Mouse (Mus musculus) limb, embryonic 11.5 days (tissue): ENCODE results near the gene Sh3bgrl3. TPM values are rescaled to one million over a fixed set of nuclear protein-coding genes. Genes with fewer than 3 reads are reported as not detected.
"Not testable (repeated sequence)": the region's sequence is repeated elsewhere in the genome, so short reads cannot be mapped to it uniquely, and the experiment has no call there.

ENCODE experiments used
- ATAC-seq: fragments of 200-750 bp; cut with Nextera tagmentation; 2 replicates; pipeline ENCODE4 v1.8.0; 2017; ENCODE audit warnings: low read depth; ENCODE audit not compliant: insufficient number of reproducible peaks, low FRiP score, low TSS enrichment
- DNase-seq: peaks from one replicate; pipeline ENCODE4 v3.0.0-alpha.2; 2015; ENCODE audit warnings: low spot score
- H3K27ac ChIP-seq: fragments of 300-500 bp; sonication (generic); replicated peaks from 2 replicates; pipeline ENCODE4 v1.5.1; 2014; ENCODE audit warnings: low read depth, mild to moderate bottlenecking, low read length
- H3K27me3 ChIP-seq: fragments of 300-500 bp; sonication (generic); 2 replicates; pipeline ENCODE4 v1.6.1; 2014; ENCODE audit warnings: mild to moderate bottlenecking, low read length, mixed read lengths; ENCODE audit not compliant: control insufficient read depth, insufficient read depth
- H3K36me3 ChIP-seq: fragments of 300-500 bp; sonication (generic); 2 replicates; pipeline ENCODE4 v1.6.1; 2014; ENCODE audit warnings: mild to moderate bottlenecking, low read length, moderate library complexity, mixed read lengths; ENCODE audit not compliant: control insufficient read depth, insufficient read depth
- H3K4me1 ChIP-seq: fragments of 300-500 bp; sonication (generic); 2 replicates; pipeline ENCODE4 v1.6.1; 2014; ENCODE audit warnings: low read length, mixed read lengths; ENCODE audit not compliant: control insufficient read depth, insufficient read depth
- H3K4me2 ChIP-seq: fragments of 300-500 bp; sonication (generic); 2 replicates; pipeline ENCODE4 v1.6.1; 2014; ENCODE audit warnings: low read depth, mild to moderate bottlenecking, moderate library complexity; ENCODE audit not compliant: severe bottlenecking
- H3K4me3 ChIP-seq: fragments of 300-500 bp; sonication (generic); 2 replicates; pipeline ENCODE4 v1.5.1; 2014; ENCODE audit warnings: low read depth, low read length
- H3K9ac ChIP-seq: fragments of 300-500 bp; sonication (generic); 2 replicates; pipeline ENCODE4 v1.6.1; 2014; ENCODE audit warnings: mild to moderate bottlenecking, low read length
- H3K9me3 ChIP-seq: fragments of 300-500 bp; sonication (generic); 2 replicates; pipeline ENCODE4 v1.6.1; 2016; ENCODE audit warnings: low read length; ENCODE audit not compliant: control insufficient read depth
- WGBS: fragments of 180-500 bp; shearing (Covaris S2); extraction: QIAGEN DNeasy Blood & Tissue Kit; methylation state at CpG from one replicate; pipeline ENCODE4 v1.1.7; 2014; 5-methylcytosine and 5-hydroxymethylcytosine counted together
- polyA plus RNA-seq: library from polyadenylated mRNA; unstranded; fragments of >200 nt; fragmentation: Nextera tagmentation; extraction: Ambion mirVana; gene quantifications from 2 replicates; pipeline ENCODE4 v1.2.1, GENCODE M21; 2014

Gene Sh3bgrl3
- polyA plus RNA-seq, 1 experiment from 2014 or later: 345 TPM

GRCm38 (mm10) chr4:134157558-134157957, 29.0 kb upstream of the Sh3bgrl3 start:
- H3K4me1 ChIP-seq: no peaks in the 10 kb centered on the region
- H3K4me3 ChIP-seq: no peak overlapping the region
- peaks cover 8% of the 10 kb centered on the region; the same call in 1 of the 2 replicates for H3K36me3 ChIP-seq
- H3K27me3 ChIP-seq: no peaks in the 10 kb centered on the region
- H3K9ac ChIP-seq: no peak overlapping the region
- H3K4me2 ChIP-seq: no peak overlapping the region
- 88% methylated on average over 2 of the region's 2 CpGs for WGBS
- no peaks in the 10 kb centered on the region for H3K9me3 ChIP-seq
- no peak overlapping the region for H3K27ac ChIP-seq
- no peak for ATAC-seq
- no peak for DNase-seq

- ATAC-seq (no peak), DNase-seq (peak; percentile 23)
- no peaks in the 10 kb centered on the region for H3K4me1 ChIP-seq
- no peaks in the 10 kb centered on the region for H3K27me3 ChIP-seq
- H3K27ac ChIP-seq: no peak overlapping the region
- no peaks in the 10 kb centered on the region for H3K9me3 ChIP-seq
- WGBS: 66% methylated on average over 8 of the region's 8 CpGs
- no peak overlapping the region for H3K9ac ChIP-seq
- peaks cover 8% of the 10 kb centered on the region; the same call in 1 of the 2 replicates for H3K36me3 ChIP-seq
- no peak overlapping the region for H3K4me3 ChIP-seq
- H3K4me2 ChIP-seq: no peak overlapping the region
These were observed 28.2 kb upstream of the Sh3bgrl3 start for GRCm38 (mm10) chr4:134156744-134157143.

GRCm38 (mm10) chr4:134155961-134156465, 27.4 kb upstream of the Sh3bgrl3 start:
- ATAC-seq (no peak), DNase-seq (no peak)
- H3K27me3 ChIP-seq: no peaks in the 10 kb centered on the region
- WGBS: 92% methylated on average over 10 of the region's 10 CpGs
- no peak overlapping the region for H3K4me2 ChIP-seq
- no peaks in the 10 kb centered on the region for H3K4me1 ChIP-seq
- no peak overlapping the region for H3K27ac ChIP-seq
- no peak overlapping the region for H3K9ac ChIP-seq
- H3K36me3 ChIP-seq: peaks cover 8% of the 10 kb centered on the region; the same call in 1 of the 2 replicates
- no peaks in the 10 kb centered on the region for H3K9me3 ChIP-seq
- no peak overlapping the region for H3K4me3 ChIP-seq

DNA sequence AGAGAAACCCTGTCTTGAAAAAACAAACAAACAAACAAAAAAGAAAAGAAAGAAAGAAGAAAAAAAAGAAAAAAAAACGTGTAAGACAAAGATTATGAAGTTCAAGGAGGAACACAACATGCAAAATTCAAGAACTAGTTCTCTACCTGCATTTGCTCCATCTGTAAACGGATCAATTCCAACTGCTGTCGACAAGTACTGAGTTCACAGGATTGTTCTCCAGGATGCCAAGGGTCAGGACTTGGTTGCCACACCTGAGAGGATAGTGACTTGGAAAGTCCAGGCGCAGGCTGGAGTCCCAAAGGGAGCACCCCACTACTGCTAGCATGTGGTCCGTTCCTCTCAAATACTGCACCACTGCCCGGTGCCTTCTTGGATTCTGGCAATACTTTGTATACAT, 26.9 kb upstream of the Sh3bgrl3 start:
- H3K4me2 ChIP-seq: no peak overlapping the region
- peaks cover 8% of the 10 kb centered on the region; the same call in 1 of the 2 replicates for H3K36me3 ChIP-seq
- no peaks in the 10 kb centered on the region for H3K27me3 ChIP-seq
- no peaks in the 10 kb centered on the region for H3K9me3 ChIP-seq
- 92% methylated on average over 6 of the region's 6 CpGs for WGBS
- no peak for DNase-seq
- no peak overlapping the region for H3K9ac ChIP-seq
- H3K4me1 ChIP-seq: no peaks in the 10 kb centered on the region
- no peak for ATAC-seq
- no peak overlapping the region for H3K27ac ChIP-seq
- H3K4me3 ChIP-seq: no peak overlapping the region

DNA sequence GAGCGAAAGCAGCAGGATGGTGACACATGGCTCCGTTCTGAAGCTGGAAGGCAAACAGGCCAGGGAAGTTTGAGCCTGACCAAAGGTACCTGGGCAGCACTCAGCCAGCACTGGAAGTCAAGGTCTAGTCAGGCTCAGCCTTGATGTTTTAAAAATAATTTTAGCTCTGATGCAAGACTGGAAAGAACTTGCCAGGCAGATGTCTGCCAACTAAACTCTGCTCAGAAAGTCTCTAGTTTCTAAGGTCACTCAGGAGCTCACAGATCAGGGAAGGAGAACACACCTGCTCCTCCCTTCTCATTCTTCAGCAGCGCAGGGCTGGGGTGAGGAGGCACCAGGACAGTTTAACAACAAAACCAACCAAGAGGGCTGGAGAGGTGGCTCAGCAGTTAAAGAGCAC, 25.8 kb upstream of the Sh3bgrl3 start:
- no peaks in the 10 kb centered on the region for H3K27me3 ChIP-seq
- no peak overlapping the region for H3K4me2 ChIP-seq
- no peak for ATAC-seq
- no peak overlapping the region for H3K9ac ChIP-seq
- 94% methylated on average over 3 of the region's 3 CpGs for WGBS
- no peak for DNase-seq
- no peak overlapping the region for H3K4me3 ChIP-seq
- no peak overlapping the region for H3K27ac ChIP-seq
- H3K36me3 ChIP-seq: peaks cover 8% of the 10 kb centered on the region; the same call in 1 of the 2 replicates
- H3K4me1 ChIP-seq: no peaks in the 10 kb centered on the region
- no peaks in the 10 kb centered on the region for H3K9me3 ChIP-seq

DNA sequence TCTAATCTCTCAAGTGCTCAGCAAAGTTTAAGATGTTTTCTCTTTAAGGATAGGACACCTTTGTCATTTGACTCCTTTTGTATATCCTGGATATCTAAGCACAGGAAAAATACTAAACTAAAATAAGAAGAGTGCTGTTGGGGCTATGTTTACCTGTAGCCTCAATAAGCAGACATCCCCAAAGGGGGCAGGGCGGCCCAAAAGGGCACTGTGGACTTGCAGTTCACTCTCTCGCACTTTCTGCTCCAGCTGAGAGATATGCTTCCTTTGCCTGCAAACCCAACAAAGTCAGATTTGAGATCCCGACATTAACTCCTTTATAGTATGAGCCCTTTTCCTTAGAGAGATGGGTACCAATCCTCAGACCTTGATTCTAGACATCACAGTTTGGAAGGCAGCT, 25.1 kb upstream of the Sh3bgrl3 start:
- ATAC-seq: no peak
- no peak overlapping the region for H3K27ac ChIP-seq
- H3K4me3 ChIP-seq: no peak overlapping the region
- H3K36me3 ChIP-seq: peaks cover 8% of the 10 kb centered on the region; the same call in 1 of the 2 replicates
- H3K4me1 ChIP-seq: no peaks in the 10 kb centered on the region
- no peaks in the 10 kb centered on the region for H3K9me3 ChIP-seq
- WGBS: 91% methylated on average over 3 of the region's 3 CpGs
- no peak overlapping the region for H3K4me2 ChIP-seq
- no peak for DNase-seq
- no peaks in the 10 kb centered on the region for H3K27me3 ChIP-seq
- H3K9ac ChIP-seq: no peak overlapping the region

GRCm38 (mm10) chr4:134152112-134152511, 23.5 kb upstream of the Sh3bgrl3 start:
- 86% methylated on average over 3 of the region's 3 CpGs for WGBS

GRCm38 (mm10) chr4:134149389-134149788, 20.8 kb upstream of the Sh3bgrl3 start:
- Histone ChIP-seq H3K27me3 (no peaks in the 10 kb centered on the region), H3K36me3 (peaks cover 5% of the 10 kb centered on the region; the same call in 1 of the 2 replicates), H3K27ac (no peak overlapping the region), H3K4me2 (no peak overlapping the region), H3K4me1 (no peaks in the 10 kb centered on the region), H3K9ac (no peak overlapping the region), H3K4me3 (no peak overlapping the region), H3K9me3 (no peaks in the 10 kb centered on the region)
- ATAC-seq (no peak), DNase-seq (no peak)
- 95% methylated on average over 4 of the region's 4 CpGs for WGBS

More at GRCm38 (mm10) chr4:134152112-134152511, 23.5 kb upstream of the Sh3bgrl3 start:
- no peaks in the 10 kb centered on the region for H3K9me3 ChIP-seq
- H3K4me1 ChIP-seq: no peaks in the 10 kb centered on the region
- H3K27ac ChIP-seq: no peak overlapping the region
- peaks cover 10% of the 10 kb centered on the region; the same call in 1 of the 2 replicates for H3K36me3 ChIP-seq
- H3K4me3 ChIP-seq: no peak overlapping the region
- DNase-seq (no peak), ATAC-seq (no peak)
- H3K27me3 ChIP-seq: no peaks in the 10 kb centered on the region
- H3K9ac ChIP-seq: no peak overlapping the region
- H3K4me2 ChIP-seq: no peak overlapping the region

- H3K4me2 ChIP-seq, H3K36me3 ChIP-seq, H3K9me3 ChIP-seq, ATAC-seq, H3K9ac ChIP-seq, H3K4me1 ChIP-seq, H3K4me3 ChIP-seq, DNase-seq, H3K27me3 ChIP-seq, H3K27ac ChIP-seq: not testable (repeated sequence)
- 97% methylated on average over 5 of the region's 5 CpGs for WGBS
These were observed 15.7 kb upstream of the Sh3bgrl3 start for GRCm38 (mm10) chr4:134144297-134144696.
